Mouse (Mus musculus) liver, embryonic 16.5 days (tissue): ENCODE results near the gene Car12. TPM values are rescaled to one million over a fixed set of nuclear protein-coding genes. Genes with fewer than 3 reads are reported as not detected.

ENCODE experiments used
- ATAC-seq: fragments of 200-750 bp; cut with Nextera tagmentation; 2 replicates; pipeline ENCODE4 v1.8.0; 2017; ENCODE audit warnings: low read depth, mild to moderate bottlenecking, moderate number of reproducible peaks, moderate library complexity
- H3K27ac ChIP-seq: fragments of 300-500 bp; sonication (generic); 2 replicates; pipeline ENCODE4 v1.5.1; 2014; ENCODE audit warnings: mild to moderate bottlenecking, low read length
- H3K27me3 ChIP-seq: fragments of 300-500 bp; sonication (generic); 2 replicates; pipeline ENCODE4 v1.6.1; 2014; ENCODE audit warnings: low read depth, low read length, mixed read lengths; ENCODE audit not compliant: control insufficient read depth, insufficient read depth
- H3K36me3 ChIP-seq: fragments of 300-500 bp; sonication (generic); 2 replicates; pipeline ENCODE4 v1.6.1; 2014; ENCODE audit warnings: mild to moderate bottlenecking; ENCODE audit not compliant: control insufficient read depth, insufficient read depth
- H3K4me1 ChIP-seq: fragments of 300-500 bp; sonication (generic); 2 replicates; pipeline ENCODE4 v1.6.1; 2014; ENCODE audit warnings: low read depth, low read length, mixed read lengths; ENCODE audit not compliant: control insufficient read depth
- H3K4me2 ChIP-seq: fragments of 300-500 bp; sonication (generic); 2 replicates; pipeline ENCODE4 v1.6.1; 2014; ENCODE audit warnings: low read depth, low read length, mixed read lengths
- H3K4me3 ChIP-seq: fragments of 300-500 bp; sonication (generic); 2 replicates; pipeline ENCODE4 v1.5.1; 2014; ENCODE audit warnings: low read depth, mild to moderate bottlenecking, low read length
- H3K9ac ChIP-seq: fragments of 300-500 bp; sonication (generic); 2 replicates; pipeline ENCODE4 v1.6.1; 2014; ENCODE audit warnings: low read depth, low read length
- H3K9me3 ChIP-seq: fragments of 300-500 bp; sonication (generic); replicated peaks from 2 replicates; pipeline ENCODE4 v1.6.1; 2016; ENCODE audit warnings: low read length; ENCODE audit not compliant: control insufficient read depth
- WGBS: fragments of 180-500 bp; shearing (Covaris S2); extraction: QIAGEN DNeasy Blood & Tissue Kit; methylation state at CpG from one replicate; pipeline ENCODE4 v1.1.7; 2014; ENCODE audit not compliant: insufficient replicate concordance; 5-methylcytosine and 5-hydroxymethylcytosine counted together
- polyA plus RNA-seq: library from polyadenylated mRNA; unstranded; fragments of >200 nt; fragmentation: Nextera tagmentation; extraction: Ambion mirVana; gene quantifications from 2 replicates; pipeline ENCODE4 v1.2.1, GENCODE M21; 2015

Car12 gene
- 0.08 and 0.22 TPM in 2 replicates for polyA plus RNA-seq

DNA sequence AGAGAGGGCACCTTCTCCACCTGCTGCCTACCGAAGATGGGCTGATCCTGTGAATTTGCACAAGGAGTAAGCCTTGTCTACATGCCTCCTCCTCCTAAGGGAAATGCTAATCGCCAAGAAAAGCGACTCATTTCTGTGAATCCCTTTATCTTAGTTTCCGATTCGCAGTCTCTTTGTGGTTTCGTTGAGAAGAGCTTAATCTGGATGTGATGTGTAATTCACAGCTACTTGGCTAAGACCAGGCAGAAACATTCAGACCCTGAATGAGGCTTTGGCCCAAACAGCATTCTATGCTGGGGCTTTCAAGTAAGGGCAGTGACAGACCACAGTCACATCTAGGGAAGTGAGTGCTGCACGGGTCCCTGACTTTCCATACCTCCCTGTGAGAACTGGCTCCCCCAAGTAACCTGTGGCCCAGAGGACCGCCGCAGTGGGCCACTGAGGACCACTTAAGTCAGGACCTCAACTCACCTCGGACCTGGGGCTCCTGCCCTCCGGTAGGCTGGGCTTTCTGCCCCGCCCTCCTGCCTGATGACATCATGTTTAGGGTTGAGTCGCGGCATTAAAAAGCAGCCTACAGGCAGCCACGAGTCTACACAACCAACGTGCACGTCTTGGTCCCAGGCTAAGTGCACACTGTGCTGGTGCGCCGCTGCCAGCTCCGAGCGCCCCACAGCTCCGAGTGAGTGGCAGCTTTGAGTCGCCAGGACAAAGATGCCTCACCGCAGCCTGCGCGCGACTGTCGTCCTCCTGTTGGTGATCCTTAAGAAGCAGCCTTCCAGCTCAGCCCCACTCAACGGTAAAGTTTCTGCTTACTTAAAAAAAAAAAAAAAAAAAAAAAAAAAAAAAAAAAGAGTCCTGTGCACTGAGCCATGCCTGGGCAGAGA, at the start of gene Car12:
Gene Car12 (plus strand): TSS at position 552 of the 887 bp plus-strand sequence.
- Histone ChIP-seq H3K4me3 (peak within 1 kb of the TSS; percentile 39), H3K27ac (no peak within 1 kb of the TSS), H3K9me3 (no peaks in the 10 kb centered on the region), H3K36me3 (no peaks in the 10 kb centered on the region), H3K9ac (no peak within 1 kb of the TSS), H3K4me2 (peak within 1 kb of the TSS; percentile 56), H3K4me1 (no peaks in the 10 kb centered on the region), H3K27me3 (peaks cover 14% of the 10 kb centered on the region)
- ATAC-seq = no peak; the same call in 1 of the 2 replicates
- 3% methylated on average over 29 of the region's 29 CpGs for WGBS

DNA sequence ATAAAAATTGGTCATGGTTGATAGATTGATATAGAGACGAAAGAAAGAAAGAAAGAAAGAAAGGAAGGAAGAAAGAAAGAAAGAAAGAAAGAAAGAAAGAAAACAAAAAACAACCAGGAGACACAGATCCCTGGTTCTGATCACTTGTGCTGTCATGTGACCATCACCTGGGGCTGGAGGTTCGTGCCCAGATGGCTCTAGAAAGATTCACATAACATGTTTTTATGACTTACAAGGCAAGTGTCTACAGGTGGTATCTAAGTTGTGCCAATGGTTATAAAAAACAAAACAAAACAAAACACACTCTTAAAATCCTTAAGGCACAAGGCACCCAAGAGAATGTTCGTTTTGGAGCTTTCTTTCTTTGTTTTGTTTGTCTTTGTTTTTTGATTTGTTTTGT, 49.7 kb upstream of the Car12 start:
- Histone ChIP-seq H3K27ac (no peak overlapping the region), H3K4me2 (no peak overlapping the region), H3K9me3 (no peaks in the 10 kb centered on the region), H3K36me3 (no peaks in the 10 kb centered on the region), H3K4me1 (no peaks in the 10 kb centered on the region), H3K9ac (no peak overlapping the region), H3K27me3 (no peaks in the 10 kb centered on the region), H3K4me3 (no peak overlapping the region)
- WGBS = 47% methylated on average over 3 of the region's 3 CpGs
- no peak for ATAC-seq

DNA sequence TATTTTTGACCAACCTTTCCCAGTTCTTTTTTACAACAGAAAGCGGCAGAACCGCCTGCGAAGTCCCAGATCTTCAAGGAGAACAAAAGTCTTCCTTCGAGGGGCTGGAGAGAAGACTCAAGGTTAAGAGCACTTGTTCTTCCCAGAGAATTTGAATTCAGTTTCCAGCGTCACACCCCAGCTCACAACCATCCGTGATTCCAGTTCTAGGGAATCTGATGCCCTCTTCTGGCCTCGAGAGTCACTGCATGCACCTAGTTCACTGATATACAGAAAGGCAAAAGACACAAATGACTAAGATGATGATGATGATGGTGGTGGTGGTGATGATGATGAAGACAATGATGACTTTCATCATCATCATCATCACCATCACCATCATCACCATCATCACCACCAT, 48.9 kb upstream of the Car12 start:
- Histone ChIP-seq H3K4me2 (no peak overlapping the region), H3K4me1 (no peaks in the 10 kb centered on the region), H3K36me3 (no peaks in the 10 kb centered on the region), H3K27me3 (no peaks in the 10 kb centered on the region), H3K27ac (no peak overlapping the region), H3K9me3 (no peaks in the 10 kb centered on the region), H3K9ac (no peak overlapping the region), H3K4me3 (no peak overlapping the region)
- WGBS = 77% methylated on average over 7 of the region's 7 CpGs
- no peak for ATAC-seq

DNA sequence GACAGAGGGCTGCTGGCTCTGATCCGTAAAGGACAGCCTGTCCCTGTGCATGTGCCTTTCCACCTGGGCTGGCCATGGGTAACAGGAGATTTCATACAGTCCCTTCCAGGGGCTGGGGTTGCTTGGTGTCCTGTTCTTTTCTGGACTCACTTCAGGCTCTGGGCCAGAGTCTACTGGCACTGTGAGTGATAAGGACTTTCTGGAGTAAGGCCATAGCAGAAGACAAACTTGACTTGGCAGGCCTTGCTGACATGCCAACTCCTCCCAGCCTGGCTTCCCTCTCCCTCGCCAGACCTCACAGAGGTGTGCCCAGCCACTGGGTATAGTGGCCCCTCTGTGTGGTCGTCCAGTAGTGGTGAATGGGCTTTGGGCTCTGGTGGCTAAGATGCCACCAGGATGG, 47.3 kb upstream of the Car12 start:
- Histone ChIP-seq H3K4me3 (no peak overlapping the region), H3K9me3 (no peaks in the 10 kb centered on the region), H3K4me1 (no peaks in the 10 kb centered on the region), H3K9ac (no peak overlapping the region), H3K27me3 (no peaks in the 10 kb centered on the region), H3K36me3 (no peaks in the 10 kb centered on the region), H3K4me2 (no peak overlapping the region), H3K27ac (no peak overlapping the region)
- 65% methylated on average over 3 of the region's 3 CpGs for WGBS
- no peak for ATAC-seq

DNA sequence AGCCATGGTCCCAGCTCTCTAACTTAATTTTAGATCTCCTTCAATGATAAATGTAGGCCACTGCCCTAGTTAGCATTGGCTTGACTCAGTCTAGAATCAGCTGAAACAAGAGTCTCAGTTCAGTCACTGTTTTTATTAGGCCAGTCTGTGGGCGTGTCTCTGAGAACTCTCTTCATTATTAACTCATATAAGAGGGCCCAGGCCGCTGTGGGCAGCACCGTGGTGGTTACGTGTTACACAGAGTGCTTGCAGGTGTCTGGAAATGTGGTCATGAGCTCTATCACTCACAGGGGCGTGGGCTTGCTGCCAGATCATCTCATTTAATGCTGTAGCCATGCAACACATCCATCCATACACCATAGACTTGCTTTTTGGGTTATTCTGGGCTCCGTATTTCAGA, 46.4 kb upstream of the Car12 start:
- WGBS = 65% methylated on average over 6 of the region's 6 CpGs
- no peaks in the 10 kb centered on the region for H3K36me3 ChIP-seq
- H3K4me3 ChIP-seq = no peak overlapping the region
- H3K27me3 ChIP-seq = no peaks in the 10 kb centered on the region
- no peaks in the 10 kb centered on the region for H3K9me3 ChIP-seq
- H3K9ac ChIP-seq = no peak overlapping the region
- H3K27ac ChIP-seq = no peak overlapping the region
- no peak overlapping the region for H3K4me2 ChIP-seq
- ATAC-seq = no peak
- no peaks in the 10 kb centered on the region for H3K4me1 ChIP-seq

DNA sequence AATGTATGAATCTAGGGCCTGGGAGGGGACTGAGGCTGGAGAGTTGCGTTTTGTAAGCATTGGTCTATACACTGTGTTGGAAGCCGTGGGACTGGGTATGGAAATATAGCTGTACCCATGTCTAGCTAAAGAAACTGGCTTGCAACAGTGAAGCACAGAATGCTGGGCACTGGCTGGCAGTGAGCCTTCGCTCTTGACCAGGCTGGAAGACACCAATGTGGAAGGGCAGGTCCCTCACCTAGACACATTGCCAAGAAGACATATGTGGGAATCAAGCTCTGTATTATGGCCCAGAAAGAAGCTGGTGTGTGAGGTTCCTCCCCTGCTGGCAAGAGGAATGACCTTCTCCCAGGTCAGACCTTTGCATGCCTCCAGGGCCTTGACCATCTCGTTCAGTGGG, 45.6 kb upstream of the Car12 start:
- H3K36me3 ChIP-seq = no peaks in the 10 kb centered on the region
- H3K4me3 ChIP-seq = no peak overlapping the region
- WGBS = 71% methylated on average over 4 of the region's 4 CpGs
- no peak overlapping the region for H3K4me2 ChIP-seq
- no peak for ATAC-seq
- H3K9me3 ChIP-seq = no peaks in the 10 kb centered on the region
- no peak overlapping the region for H3K27ac ChIP-seq
- no peaks in the 10 kb centered on the region for H3K27me3 ChIP-seq
- H3K9ac ChIP-seq = no peak overlapping the region
- H3K4me1 ChIP-seq = no peaks in the 10 kb centered on the region

DNA sequence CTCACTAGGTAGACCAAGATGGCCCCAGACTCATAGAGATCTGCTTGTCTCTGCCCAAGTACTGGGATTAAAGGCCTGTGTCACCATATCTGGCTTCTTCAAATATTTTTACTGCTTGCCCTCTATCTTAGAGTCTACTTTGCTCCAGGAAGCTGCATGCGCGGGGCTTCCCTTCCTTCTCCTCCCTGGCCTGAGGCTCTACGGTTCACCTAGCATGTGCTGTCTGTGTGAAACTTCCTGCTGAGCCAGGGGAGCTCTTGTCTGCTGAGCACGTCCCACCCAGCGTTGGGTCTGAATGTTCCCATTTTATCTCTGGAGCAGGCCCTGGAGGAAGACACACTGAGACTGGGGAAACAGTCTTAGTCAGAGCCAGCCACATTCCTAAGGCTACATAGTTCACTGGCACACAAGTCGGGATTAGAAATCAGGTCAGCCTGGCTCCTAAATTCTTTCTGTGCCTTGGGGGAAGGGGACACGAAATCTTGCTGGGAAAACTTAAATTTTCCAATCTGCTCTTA, 43.9 kb upstream of the Car12 start:
- no peak overlapping the region for H3K4me2 ChIP-seq
- 21% methylated on average over 7 of the region's 7 CpGs for WGBS
- ATAC-seq = no peak

DNA sequence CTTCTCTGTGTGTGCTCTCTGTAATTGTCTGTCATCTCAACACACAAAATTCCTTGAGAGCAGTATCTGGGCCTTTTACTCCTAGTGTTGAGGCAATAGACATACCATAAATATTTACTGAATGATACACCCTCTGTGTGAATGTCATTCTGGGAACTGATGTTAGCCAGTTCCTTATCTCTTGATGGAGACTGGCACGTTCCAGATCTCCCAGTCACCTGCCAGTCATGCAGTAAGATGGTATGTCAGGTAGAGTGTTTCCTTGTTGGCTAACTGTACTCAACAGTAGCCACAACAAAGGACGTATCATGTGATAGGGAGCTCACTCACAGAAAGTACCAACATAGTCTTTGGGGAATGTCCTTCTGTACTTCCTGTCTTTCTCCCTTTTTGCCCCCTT, 39.7 kb upstream of the Car12 start:
- Histone ChIP-seq H3K9ac (no peak overlapping the region), H3K4me3 (no peak overlapping the region), H3K9me3 (no peaks in the 10 kb centered on the region), H3K4me2 (no peak overlapping the region), H3K27me3 (no peaks in the 10 kb centered on the region), H3K27ac (no peak overlapping the region), H3K4me1 (no peaks in the 10 kb centered on the region), H3K36me3 (no peaks in the 10 kb centered on the region)
- no peak for ATAC-seq
- WGBS = 49% methylated on average over 2 of the region's 2 CpGs

More for the DNA sequence above, 43.9 kb upstream of the Car12 start:
- no peaks in the 10 kb centered on the region for H3K27me3 ChIP-seq
- no peaks in the 10 kb centered on the region for H3K36me3 ChIP-seq
- no peaks in the 10 kb centered on the region for H3K4me1 ChIP-seq
- no peak overlapping the region for H3K27ac ChIP-seq
- H3K4me3 ChIP-seq = no peak overlapping the region
- no peaks in the 10 kb centered on the region for H3K9me3 ChIP-seq
- no peak overlapping the region for H3K9ac ChIP-seq

DNA sequence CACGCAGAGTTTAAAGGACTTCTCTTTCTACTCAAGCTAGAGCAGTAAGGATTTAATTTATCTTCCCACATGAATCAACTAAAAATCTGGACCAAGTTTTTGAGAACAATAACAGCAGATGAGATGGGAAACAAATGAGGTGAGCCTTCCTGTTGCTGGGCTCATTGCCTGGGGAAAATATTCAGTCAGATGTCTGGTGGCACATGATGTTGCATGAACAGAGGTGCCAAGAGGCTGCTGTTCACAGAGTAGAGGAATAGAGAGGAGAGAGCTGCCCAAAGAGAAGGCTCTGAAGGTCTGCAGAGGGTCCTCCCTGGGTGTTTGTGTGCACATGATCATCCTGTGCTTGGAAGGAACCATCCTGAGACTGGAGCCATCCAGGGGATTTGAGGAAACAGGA, 37.9 kb upstream of the Car12 start:
- no peaks in the 10 kb centered on the region for H3K4me1 ChIP-seq
- H3K9me3 ChIP-seq = no peaks in the 10 kb centered on the region
- no peak overlapping the region for H3K4me2 ChIP-seq
- H3K27me3 ChIP-seq = no peaks in the 10 kb centered on the region
- ATAC-seq = no peak
- H3K9ac ChIP-seq = no peak overlapping the region
- H3K27ac ChIP-seq = no peak overlapping the region
- 60% methylated on average over 1 of the region's 1 CpGs for WGBS
- no peak overlapping the region for H3K4me3 ChIP-seq
- no peaks in the 10 kb centered on the region for H3K36me3 ChIP-seq
